Mouse (Mus musculus) liver, postnatal 0 days (tissue): ENCODE measurements around the gene Srl. TPM values are rescaled to one million over a fixed set of nuclear protein-coding genes. Genes with fewer than 3 reads are reported as not detected.

Source experiments
- ATAC-seq: fragments of 200-750 bp; cut with Nextera tagmentation; 2 replicates; pipeline ENCODE4 v1.8.0; 2017; ENCODE audit warnings: mild to moderate bottlenecking, moderate library complexity
- DNase-seq: peaks from one replicate; pipeline ENCODE4 v3.0.0-alpha.2; 2016
- H3K27ac ChIP-seq: fragments of 300-500 bp; sonication (generic); 2 replicates; pipeline ENCODE4 v1.5.1; 2014; ENCODE audit warnings: antibody characterized with exemption, moderate library complexity, mild to moderate bottlenecking, low read depth
- H3K27me3 ChIP-seq: fragments of 300-500 bp; sonication (generic); 2 replicates; pipeline ENCODE4 v1.6.1; 2014; ENCODE audit warnings: low read length, control low read depth, mixed read lengths; ENCODE audit not compliant: insufficient read depth
- H3K36me3 ChIP-seq: fragments of 300-500 bp; sonication (generic); replicated peaks from 2 replicates; pipeline ENCODE4 v1.6.1; 2014; ENCODE audit warnings: mild to moderate bottlenecking, control low read depth, low read length, moderate library complexity, mixed read lengths; ENCODE audit not compliant: insufficient read depth
- H3K4me1 ChIP-seq: fragments of 300-500 bp; sonication (generic); 2 replicates; pipeline ENCODE4 v1.6.1; 2014; ENCODE audit warnings: antibody characterized with exemption, mild to moderate bottlenecking, control low read depth; ENCODE audit not compliant: insufficient read depth
- H3K4me2 ChIP-seq: fragments of 300-500 bp; sonication (generic); 2 replicates; pipeline ENCODE4 v1.6.1; 2014; ENCODE audit warnings: low read depth, mild to moderate bottlenecking, low read length, moderate library complexity, mixed read lengths
- H3K4me3 ChIP-seq: fragments of 300-500 bp; sonication (generic); 2 replicates; pipeline ENCODE4 v1.5.1; 2014; ENCODE audit warnings: low read depth, low read length
- H3K9ac ChIP-seq: fragments of 300-500 bp; sonication (generic); replicated peaks from 2 replicates; pipeline ENCODE4 v1.6.1; 2014; ENCODE audit warnings: mild to moderate bottlenecking, moderate library complexity
- H3K9me3 ChIP-seq: fragments of 300-500 bp; sonication (generic); 2 replicates; pipeline ENCODE4 v1.6.1; 2016; ENCODE audit warnings: mild to moderate bottlenecking, control low read depth, low read length, mixed read lengths
- CTCF ChIP-seq: sonication (generic); IDR thresholded peaks from 2 replicates; pipeline ENCODE4 v1.5.1; 2016; ENCODE audit warnings: antibody characterized with exemption, low read depth
- EP300 ChIP-seq: IDR thresholded peaks from 2 replicates; pipeline ENCODE4 v1.6.1; 2016; ENCODE audit warnings: antibody characterized with exemption, low read depth, mild to moderate bottlenecking
- WGBS: fragments of 180-500 bp; shearing (Covaris S2); extraction: QIAGEN DNeasy Blood & Tissue Kit; methylation state at CpG from one replicate; pipeline ENCODE4 v1.1.7; 2014; ENCODE audit not compliant: insufficient replicate concordance; 5-methylcytosine and 5-hydroxymethylcytosine counted together
- polyA plus RNA-seq: library from polyadenylated mRNA; unstranded; fragments of >200 nt; fragmentation: Nextera tagmentation; extraction: Ambion mirVana; gene quantifications from 2 replicates; pipeline ENCODE4 v1.2.1, GENCODE M21; 2015

Gene Srl
- polyA plus RNA-seq, 1 experiment from 2014 or later, result 1.00 TPM

DNA sequence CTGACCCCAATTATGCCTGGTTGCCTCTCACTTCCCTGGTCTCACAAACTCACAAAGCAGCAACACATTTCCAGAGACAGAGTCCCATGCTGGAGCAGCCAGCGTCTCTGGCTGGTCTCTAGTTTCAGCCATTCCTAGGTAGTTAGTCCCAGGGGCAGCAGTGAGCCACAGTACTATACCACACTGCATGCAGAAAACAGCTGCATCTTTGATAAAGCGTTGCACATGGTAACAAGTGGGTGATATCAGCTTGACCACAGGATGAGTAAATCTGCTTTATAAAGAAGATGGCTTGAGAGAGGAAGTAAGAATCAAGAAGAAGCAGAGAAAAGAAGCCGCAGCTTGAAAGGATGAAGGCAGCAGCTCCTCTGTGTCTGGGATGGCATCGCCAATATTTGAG lies 85.9 kb downstream of the Srl start:
- no peak for DNase-seq

DNA sequence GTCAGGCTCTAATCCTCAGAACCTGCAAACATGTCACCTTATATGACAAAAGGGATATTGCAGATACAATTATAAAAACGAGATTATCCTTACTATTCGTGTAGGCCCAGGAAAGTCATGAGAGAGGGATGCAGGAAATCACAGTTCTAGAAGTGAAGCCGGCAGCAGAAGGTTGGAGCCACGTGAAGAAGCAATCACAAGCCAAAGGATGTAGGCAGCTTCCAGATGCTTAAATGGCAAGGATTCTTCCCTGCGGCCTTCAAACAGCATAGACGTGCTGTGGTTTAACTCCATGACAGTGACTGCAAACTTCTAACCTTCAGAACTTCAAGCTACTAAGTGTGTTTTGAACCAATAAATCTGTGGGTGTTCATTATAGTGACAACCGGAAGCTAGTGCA lies 87.1 kb downstream of the Srl start:
- no peaks in the 10 kb centered on the region for H3K9me3 ChIP-seq
- 76% methylated on average over 7 of the region's 7 CpGs for WGBS

More for the DNA sequence above, 85.9 kb downstream of the Srl start:
- no peak overlapping the region for H3K9ac ChIP-seq
- no peaks in the 10 kb centered on the region for H3K27me3 ChIP-seq
- ATAC-seq, result no peak
- no peak for TF ChIP-seq EP300
- TF ChIP-seq CTCF, result no peak
- no peaks in the 10 kb centered on the region for H3K4me1 ChIP-seq
- no peaks in the 10 kb centered on the region for H3K36me3 ChIP-seq
- H3K4me2 ChIP-seq, result no peak overlapping the region
- 58% methylated on average over 4 of the region's 4 CpGs for WGBS
- no peaks in the 10 kb centered on the region for H3K9me3 ChIP-seq
- no peak overlapping the region for H3K4me3 ChIP-seq
- no peak overlapping the region for H3K27ac ChIP-seq

DNA sequence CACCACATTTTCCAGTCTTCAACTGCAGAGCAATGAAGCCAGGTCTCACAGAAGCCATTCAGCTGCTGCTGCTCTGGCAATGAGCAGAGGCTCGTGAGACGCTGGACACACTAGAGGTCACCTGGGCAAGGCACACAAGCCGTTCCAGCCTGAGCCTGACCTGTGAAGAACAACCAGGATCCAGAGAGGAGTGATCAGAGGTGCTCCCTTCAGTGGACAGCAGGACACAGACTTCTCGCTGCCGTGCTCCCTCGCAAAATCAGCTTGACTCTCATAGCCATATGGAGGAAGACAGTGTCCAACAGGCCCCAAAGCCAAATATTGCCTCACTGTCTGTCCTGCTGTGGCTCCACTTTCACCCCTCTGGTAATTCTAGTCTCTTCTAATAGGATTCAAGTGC lies 92.2 kb downstream of the Srl start:
- ATAC-seq, result no peak
- Histone ChIP-seq H3K36me3 (no peaks in the 10 kb centered on the region), H3K4me1 (no peaks in the 10 kb centered on the region), H3K9me3 (no peaks in the 10 kb centered on the region), H3K4me2 (no peak overlapping the region), H3K27me3 (no peaks in the 10 kb centered on the region), H3K9ac (no peak overlapping the region), H3K4me3 (no peak overlapping the region), H3K27ac (no peak overlapping the region)
- no peak for DNase-seq
- TF ChIP-seq EP300 (no peak), CTCF (no peak)
- WGBS, result 81% methylated on average over 6 of the region's 6 CpGs

More for the DNA sequence above, 87.1 kb downstream of the Srl start:
- Histone ChIP-seq H3K4me3 (no peak overlapping the region), H3K27ac (no peak overlapping the region), H3K36me3 (no peaks in the 10 kb centered on the region), H3K27me3 (no peaks in the 10 kb centered on the region), H3K9ac (no peak overlapping the region), H3K4me1 (no peaks in the 10 kb centered on the region), H3K4me2 (no peak overlapping the region)
- ATAC-seq (no peak), DNase-seq (no peak)
- no peak for TF ChIP-seq EP300
- TF ChIP-seq CTCF, result no peak

DNA sequence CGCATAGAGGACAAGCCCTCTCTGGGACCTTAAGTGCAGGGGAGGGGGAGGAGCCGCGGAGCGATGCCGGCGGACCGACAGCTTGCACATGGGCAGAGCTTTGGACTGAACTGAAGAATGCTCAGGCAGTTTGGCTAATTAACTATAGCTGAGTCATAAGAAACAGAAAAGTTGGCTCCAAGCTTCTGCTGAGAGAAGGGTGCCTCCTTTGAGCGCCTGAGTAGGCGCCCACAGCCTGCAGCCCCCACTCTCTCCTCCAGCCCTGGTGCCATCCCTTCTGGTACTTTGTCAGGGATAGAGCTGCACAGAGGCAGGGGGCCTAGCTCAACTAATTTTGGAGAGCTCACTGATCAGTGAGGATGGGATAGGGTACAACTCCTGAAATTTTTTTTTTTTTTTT lies 93.4 kb downstream of the Srl start:
- no peak overlapping the region for H3K4me2 ChIP-seq
- WGBS, result 68% methylated on average over 9 of the region's 9 CpGs
- no peak overlapping the region for H3K4me3 ChIP-seq
- DNase-seq (no peak), ATAC-seq (no peak)
- H3K9ac ChIP-seq, result no peak overlapping the region
- no peaks in the 10 kb centered on the region for H3K9me3 ChIP-seq
- no peak overlapping the region for H3K27ac ChIP-seq
- no peaks in the 10 kb centered on the region for H3K36me3 ChIP-seq
- no peaks in the 10 kb centered on the region for H3K27me3 ChIP-seq
- H3K4me1 ChIP-seq, result no peaks in the 10 kb centered on the region
- no peak for TF ChIP-seq EP300
- TF ChIP-seq CTCF, result no peak

GRCm38 (mm10) chr16:4446395-4446794 lies 95.2 kb downstream of the Srl start:
- DNase-seq, result no peak

GRCm38 (mm10) chr16:4444378-4444777 lies 97.2 kb downstream of the Srl start:
- DNase-seq (no peak), ATAC-seq (no peak)
- Histone ChIP-seq H3K27me3 (no peaks in the 10 kb centered on the region), H3K36me3 (no peaks in the 10 kb centered on the region), H3K4me3 (no peak overlapping the region), H3K9ac (no peak overlapping the region), H3K9me3 (no peaks in the 10 kb centered on the region), H3K27ac (no peak overlapping the region), H3K4me1 (no peaks in the 10 kb centered on the region), H3K4me2 (no peak overlapping the region)
- WGBS, result 70% methylated on average over 1 of the region's 1 CpGs
- TF ChIP-seq EP300 (no peak), CTCF (no peak)

More at GRCm38 (mm10) chr16:4446395-4446794, 95.2 kb downstream of the Srl start:
- Histone ChIP-seq H3K9ac (no peak overlapping the region), H3K4me2 (no peak overlapping the region), H3K9me3 (no peaks in the 10 kb centered on the region), H3K27me3 (no peaks in the 10 kb centered on the region), H3K36me3 (no peaks in the 10 kb centered on the region), H3K4me3 (no peak overlapping the region), H3K4me1 (no peaks in the 10 kb centered on the region), H3K27ac (no peak overlapping the region)
- TF ChIP-seq CTCF (no peak), EP300 (no peak)
- no peak for ATAC-seq
- WGBS, result 60% methylated on average over 4 of the region's 4 CpGs
